Mouse (Mus musculus): ENCODE measurements around the gene Trim44. TPM values are rescaled to one million over a fixed set of nuclear protein-coding genes. Genes with fewer than 3 reads are reported as not detected.

Trim44 gene
- polyA plus RNA-seq, 1 experiment, result 97.4 TPM

DNA sequence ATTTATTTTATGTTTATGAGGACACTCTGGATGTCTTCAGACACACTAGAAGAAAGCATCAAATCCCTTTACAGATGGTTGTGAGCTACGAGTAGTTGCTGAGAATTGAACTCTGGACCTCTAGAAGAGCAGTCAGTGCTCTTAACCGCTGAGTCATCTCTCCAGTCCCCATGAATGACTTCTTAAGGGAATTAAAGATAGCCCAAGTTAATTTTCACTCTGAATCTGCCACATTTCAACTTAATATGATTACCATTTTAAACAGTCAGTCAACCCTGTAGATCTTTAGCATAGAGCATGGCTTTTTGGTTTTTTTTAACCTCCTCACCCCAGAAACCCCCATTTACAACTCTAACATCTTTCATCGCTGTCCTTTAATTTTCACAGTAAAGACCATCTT, 2.1 kb upstream of the Trim44 start:
- no peak overlapping the region for H3K27ac ChIP-seq (ENCODE audit: insufficient read depth, low read length)
- no peak overlapping the region for H3K4me3 ChIP-seq (ENCODE audit: insufficient read depth, low read length)
- H3K4me1 ChIP-seq (ENCODE audit: control insufficient read depth, insufficient read depth, low read length), result peaks cover 9% of the 10 kb centered on the region; the same call in 1 of the 2 replicates
- no peak for TF ChIP-seq POLR2A (IDR thresholded peaks at IDR 0.05; ENCODE audit: low read depth, low read length)
- no peak for TF ChIP-seq CTCF (IDR thresholded peaks at IDR 0.05; ENCODE audit: borderline replicate concordance, insufficient read depth, low read length)

GRCm38 (mm10) chr2:102406324-102407304, 1.0 kb downstream of the Trim44 start:
- H3K4me1 ChIP-seq (ENCODE audit: control insufficient read depth, insufficient read depth, low read length), result peaks cover 9% of the 10 kb centered on the region; the same call in 1 of the 2 replicates
- H3K27ac ChIP-seq (ENCODE audit: insufficient read depth, low read length), result no peak overlapping the region
- H3K4me3 ChIP-seq (ENCODE audit: insufficient read depth, low read length), result no peak overlapping the region
- TF ChIP-seq POLR2A (IDR thresholded peaks at IDR 0.05; ENCODE audit: low read depth, low read length), result no peak
- no peak for TF ChIP-seq CTCF (IDR thresholded peaks at IDR 0.05; ENCODE audit: borderline replicate concordance, insufficient read depth, low read length)

DNA sequence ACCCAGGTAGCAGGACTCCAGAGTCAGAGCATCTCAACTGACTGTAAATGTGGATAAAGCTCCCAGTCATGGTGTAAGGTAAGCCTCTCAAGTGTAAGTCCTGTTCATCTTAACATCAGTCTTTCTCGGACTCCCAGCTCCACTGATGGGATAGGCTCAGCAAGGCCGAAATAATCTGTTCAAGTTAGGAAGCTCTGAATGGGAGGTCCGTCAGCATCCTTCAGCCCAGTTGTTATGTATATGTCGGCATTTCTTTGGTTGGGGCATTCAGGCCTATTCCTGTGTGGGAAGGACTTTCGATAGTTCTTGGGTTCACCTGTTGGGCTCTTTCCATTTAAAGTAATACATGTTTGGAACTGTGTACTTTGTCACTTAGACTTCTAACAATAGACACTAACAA, 3.6 kb downstream of the Trim44 start:
- TF ChIP-seq CTCF (IDR thresholded peaks at IDR 0.05; ENCODE audit: borderline replicate concordance, insufficient read depth, low read length) (no peak), POLR2A (IDR thresholded peaks at IDR 0.05; ENCODE audit: low read depth, low read length) (no peak)
- H3K4me1 ChIP-seq (ENCODE audit: control insufficient read depth, insufficient read depth, low read length), result peaks cover 7% of the 10 kb centered on the region
- H3K4me3 ChIP-seq (ENCODE audit: insufficient read depth, low read length), result no peak overlapping the region
- no peak overlapping the region for H3K27ac ChIP-seq (ENCODE audit: insufficient read depth, low read length)

- H3K27ac ChIP-seq (ENCODE audit: insufficient read depth, low read length), result no peak overlapping the region
- no peak overlapping the region for H3K4me3 ChIP-seq (ENCODE audit: insufficient read depth, low read length)
- TF ChIP-seq POLR2A (IDR thresholded peaks at IDR 0.05; ENCODE audit: low read depth, low read length) (no peak), CTCF (IDR thresholded peaks at IDR 0.05; ENCODE audit: borderline replicate concordance, insufficient read depth, low read length) (no peak)
- H3K4me1 ChIP-seq (ENCODE audit: control insufficient read depth, insufficient read depth, low read length), result peaks cover 9% of the 10 kb centered on the region
Measured at GRCm38 (mm10) chr2:102403306-102403705, 4.3 kb downstream of the Trim44 start.

- TF ChIP-seq POLR2A (IDR thresholded peaks at IDR 0.05; ENCODE audit: low read depth, low read length) (no peak; the same call in 1 of the 2 replicates), CTCF (IDR thresholded peaks at IDR 0.05; ENCODE audit: borderline replicate concordance, insufficient read depth, low read length) (no peak)
- Histone ChIP-seq H3K4me1 (ENCODE audit: control insufficient read depth, insufficient read depth, low read length) (peaks cover 5% of the 10 kb centered on the region), H3K4me3 (ENCODE audit: insufficient read depth, low read length) (peak overlapping the region; percentile 38), H3K27ac (ENCODE audit: insufficient read depth, low read length) (peak overlapping the region; percentile 83)
Measured at GRCm38 (mm10) chr2:102401352-102401692, 6.3 kb downstream of the Trim44 start.

- Histone ChIP-seq H3K4me3 (ENCODE audit: insufficient read depth, low read length) (peak overlapping the region; percentile 46), H3K4me1 (ENCODE audit: control insufficient read depth, insufficient read depth, low read length) (peaks cover 5% of the 10 kb centered on the region), H3K27ac (ENCODE audit: insufficient read depth, low read length) (peak overlapping the region; percentile 83)
- TF ChIP-seq POLR2A (IDR thresholded peaks at IDR 0.05; ENCODE audit: low read depth, low read length) (peak; percentile 51), CTCF (IDR thresholded peaks at IDR 0.05; ENCODE audit: borderline replicate concordance, insufficient read depth, low read length) (no peak)
Measured at GRCm38 (mm10) chr2:102400605-102401351, 6.8 kb downstream of the Trim44 start.

DNA sequence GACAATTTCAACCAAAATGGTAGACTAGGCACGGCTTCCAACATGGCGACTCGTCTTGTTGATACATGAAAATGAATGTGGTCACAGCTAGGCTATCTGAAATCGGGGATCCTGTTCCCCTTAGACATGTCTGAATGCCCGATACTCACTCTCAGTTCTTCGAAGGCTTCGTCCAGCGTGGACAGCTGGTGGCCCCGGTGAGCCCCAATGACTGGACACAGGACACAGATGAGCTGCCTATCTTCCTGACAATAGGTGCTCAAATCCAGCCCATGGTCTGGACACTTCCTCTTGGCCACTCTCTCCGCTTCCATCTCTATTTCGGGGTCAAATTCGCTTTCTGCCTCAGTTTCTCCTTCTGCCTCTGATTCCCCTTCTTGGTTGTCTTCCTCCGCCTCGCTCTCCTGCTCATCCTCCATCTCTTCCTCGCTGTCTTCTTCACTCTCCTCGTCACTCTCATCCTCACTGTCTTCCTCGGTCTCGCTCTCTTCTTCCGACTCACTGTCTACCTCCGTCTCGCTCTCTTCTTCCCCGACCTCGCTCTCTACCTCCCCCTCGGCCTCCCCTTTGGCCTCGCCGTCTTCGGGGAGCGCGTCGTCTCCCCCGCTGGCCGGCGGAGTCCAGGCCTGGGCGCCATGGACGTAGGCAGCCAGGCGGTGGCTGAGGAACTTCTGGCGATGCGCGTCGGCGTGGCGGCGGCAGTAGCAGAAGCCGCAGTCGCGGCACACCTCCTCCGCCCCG, 7.6 kb downstream of the Trim44 start:
- TF ChIP-seq CTCF (IDR thresholded peaks at IDR 0.05; ENCODE audit: borderline replicate concordance, insufficient read depth, low read length) (no peak), POLR2A (IDR thresholded peaks at IDR 0.05; ENCODE audit: low read depth, low read length) (no peak)

GRCm38 (mm10) chr2:102396493-102396892, 11.1 kb downstream of the Trim44 start:
- Histone ChIP-seq H3K4me3 (ENCODE audit: insufficient read depth, low read length) (no peak overlapping the region), H3K27ac (ENCODE audit: insufficient read depth, low read length) (no peak overlapping the region), H3K4me1 (ENCODE audit: control insufficient read depth, insufficient read depth, low read length) (peaks cover 5% of the 10 kb centered on the region)
- TF ChIP-seq CTCF (IDR thresholded peaks at IDR 0.05; ENCODE audit: borderline replicate concordance, insufficient read depth, low read length), result no peak
- no peak for TF ChIP-seq POLR2A (IDR thresholded peaks at IDR 0.05; ENCODE audit: low read depth, low read length)

More for the DNA sequence above, 7.6 kb downstream of the Trim44 start:
- H3K4me3 ChIP-seq (ENCODE audit: insufficient read depth, low read length), result peak overlapping the region; percentile 46
- peak overlapping the region; percentile 83 for H3K27ac ChIP-seq (ENCODE audit: insufficient read depth, low read length)
- H3K4me1 ChIP-seq (ENCODE audit: control insufficient read depth, insufficient read depth, low read length), result peaks cover 5% of the 10 kb centered on the region

DNA sequence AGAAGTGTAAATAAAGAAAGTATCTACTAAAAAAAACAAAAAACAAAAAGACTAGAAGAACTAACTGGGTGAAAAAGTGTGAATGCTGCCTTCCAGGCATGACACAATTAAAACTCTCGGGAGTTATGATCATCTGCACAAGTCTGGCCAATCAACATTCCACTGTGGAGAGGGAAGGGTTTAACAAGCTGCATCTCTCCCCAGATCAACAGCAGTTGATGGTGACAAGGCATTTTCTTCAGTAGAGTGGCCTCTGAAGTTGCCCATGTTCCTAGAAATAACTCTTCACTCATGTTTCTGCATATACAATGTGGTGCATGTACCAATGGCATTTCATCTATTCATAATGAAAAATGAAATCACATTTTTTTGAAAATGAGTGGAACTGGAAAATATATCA, 14.2 kb downstream of the Trim44 start:
- Histone ChIP-seq H3K4me3 (ENCODE audit: insufficient read depth, low read length) (no peak overlapping the region), H3K4me1 (ENCODE audit: control insufficient read depth, insufficient read depth, low read length) (0 out of 2 replicates have a peak, but pooled peaks cover 1% of the 10 kb centered on the region), H3K27ac (ENCODE audit: insufficient read depth, low read length) (no peak overlapping the region)
- no peak for TF ChIP-seq POLR2A (IDR thresholded peaks at IDR 0.05; ENCODE audit: low read depth, low read length)
- TF ChIP-seq CTCF (IDR thresholded peaks at IDR 0.05; ENCODE audit: borderline replicate concordance, insufficient read depth, low read length), result no peak
